Mouse (Mus musculus): Measurements from ENCODE around the gene Yae1d1.
"Not testable (repeated sequence)": the region's sequence is repeated elsewhere in the genome, so short reads cannot be mapped to it uniquely, and the experiment has no call there.

Gene Yae1d1

GRCm38 (mm10) chr13:17992697-17993514 is at the start of gene Yae1d1:
Gene Yae1d1, minus strand, starts transcription at chr13:17993349.
- in situ Hi-C loops (cut with MboI; ENCODE audit: unreplicated experiment in 2 of 2): loop anchor here in 1 of 2 experiments (5.0 kb wide), 1 partner anchor 51 kb away; the partner anchor contains the start of gene Rala

DNA sequence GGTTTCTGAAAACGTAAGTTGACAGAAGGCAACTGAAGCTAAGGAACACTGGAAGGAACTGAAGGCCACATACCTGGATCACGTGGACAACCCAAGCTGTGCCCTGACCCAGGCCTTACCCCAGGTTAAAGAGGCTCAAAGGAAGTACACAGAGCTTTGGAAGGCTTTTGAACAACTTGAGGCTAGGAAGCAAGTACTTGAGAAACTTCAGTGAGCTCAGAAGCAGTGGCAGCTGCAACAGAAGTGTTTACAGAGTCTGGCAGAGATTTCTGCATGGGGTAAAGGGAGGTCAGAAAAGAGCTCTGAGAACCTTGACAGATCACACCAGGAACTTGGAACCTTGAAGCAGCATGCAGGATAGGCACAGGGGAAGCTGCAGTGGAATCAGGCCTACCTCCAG is 45.7 kb upstream of the Yae1d1 start:
- in situ Hi-C loops (cut with MboI; ENCODE audit: unreplicated experiment in 2 of 2): no loop called here

DNA sequence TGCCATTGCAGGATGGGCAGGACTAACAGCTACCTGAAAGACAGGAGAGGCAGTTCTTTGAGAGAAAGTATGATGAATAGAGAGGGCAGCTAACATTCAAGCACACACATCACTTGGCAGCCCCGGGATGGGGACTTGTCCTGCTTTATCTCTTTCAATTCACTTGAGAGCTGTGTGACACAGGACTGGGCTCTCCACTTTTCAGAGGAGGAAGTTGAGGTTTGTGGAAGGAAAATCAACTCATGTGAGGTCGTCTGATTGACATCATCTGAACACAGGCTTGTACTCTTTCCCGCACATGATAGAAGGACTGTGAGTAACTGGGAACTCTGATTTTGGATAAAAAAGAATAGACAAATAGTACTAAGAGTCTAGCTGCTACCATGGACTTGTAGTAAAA is 23.5 kb upstream of the Yae1d1 start:
- in situ Hi-C loops (cut with MboI; ENCODE audit: unreplicated experiment in 2 of 2): no loop called here

DNA sequence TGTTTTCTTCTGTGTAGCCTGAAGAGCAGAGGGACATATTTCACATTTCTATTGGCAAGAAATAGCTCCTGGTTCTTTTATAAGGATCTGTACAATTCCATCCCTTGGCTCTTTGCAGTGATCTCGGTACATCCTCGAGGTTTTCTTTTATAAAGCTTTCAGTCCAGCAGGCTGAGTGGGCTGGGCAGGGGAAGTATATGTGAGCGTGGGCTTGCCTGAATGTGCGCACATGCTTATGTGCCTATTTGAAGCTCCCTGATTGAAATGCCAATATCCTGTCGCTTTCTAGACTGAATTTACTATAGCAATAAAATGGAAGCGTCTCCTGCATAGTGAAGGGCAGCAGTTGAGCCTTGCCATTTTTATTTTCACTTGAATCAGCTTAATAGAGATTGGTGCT is 20.1 kb upstream of the Yae1d1 start:
- in situ Hi-C loops (cut with MboI; ENCODE audit: unreplicated experiment in 2 of 2): no loop called here

GRCm38 (mm10) chr13:18011055-18011454 is 17.9 kb upstream of the Yae1d1 start:
- in situ Hi-C loops (cut with MboI; ENCODE audit: unreplicated experiment in 2 of 2): no loop called here

GRCm38 (mm10) chr13:17993515-17993847 is 332 bp upstream of the Yae1d1 start:
- in situ Hi-C loops (cut with MboI; ENCODE audit: unreplicated experiment in 2 of 2): loop anchor here in 1 of 2 experiments (5.0 kb wide), 1 partner anchor 51 kb away; the partner anchor contains the start of gene Rala

- in situ Hi-C loops (cut with MboI; ENCODE audit: unreplicated experiment in 2 of 2): loop anchor here in 1 of 2 experiments (5.0 kb wide), 1 partner anchor 50 kb away; the partner anchor contains the start of gene Rala
Observed at GRCm38 (mm10) chr13:17992009-17992408, 1.1 kb downstream of the Yae1d1 start.

- in situ Hi-C loops (cut with MboI; ENCODE audit: unreplicated experiment in 2 of 2): loop anchor here (5.0 to 10.0 kb wide), 4 partner anchors 36 to 241 kb away; no protein-coding TSS in a partner anchor
Observed at GRCm38 (mm10) chr13:17983194-17983593, 10.0 kb downstream of the Yae1d1 start.

GRCm38 (mm10) chr13:17982634-17983033 is 10.5 kb downstream of the Yae1d1 start:
- in situ Hi-C loops (cut with MboI; ENCODE audit: unreplicated experiment in 2 of 2): loop anchor here (5.0 to 10.0 kb wide), 4 partner anchors 35 to 240 kb away; no protein-coding TSS in a partner anchor

- in situ Hi-C loops (cut with MboI; ENCODE audit: unreplicated experiment in 2 of 2): no loop called here
Observed at GRCm38 (mm10) chr13:17976854-17977739, 16.1 kb downstream of the Yae1d1 start.

DNA sequence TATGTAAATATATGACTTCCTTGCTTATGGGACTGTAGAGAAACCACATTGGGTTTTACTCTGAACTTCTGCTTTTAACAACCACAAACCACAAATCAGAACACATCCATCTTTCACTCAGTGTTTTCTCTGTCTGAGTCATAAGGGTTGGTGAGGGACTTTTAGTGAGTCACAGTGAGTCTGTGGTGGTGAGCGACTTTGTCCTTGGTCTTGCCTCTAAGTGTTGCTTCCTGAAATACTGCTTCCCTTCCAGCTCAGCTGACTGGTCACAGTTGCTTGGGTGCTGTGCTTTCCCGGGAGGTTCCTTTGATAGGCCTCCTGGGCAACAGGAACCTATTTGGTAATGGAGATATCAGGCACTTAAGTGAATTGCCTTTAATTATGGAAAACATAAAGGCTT is 17.3 kb downstream of the Yae1d1 start:
- in situ Hi-C loops (cut with MboI; ENCODE audit: unreplicated experiment in 2 of 2): no loop called here

DNA sequence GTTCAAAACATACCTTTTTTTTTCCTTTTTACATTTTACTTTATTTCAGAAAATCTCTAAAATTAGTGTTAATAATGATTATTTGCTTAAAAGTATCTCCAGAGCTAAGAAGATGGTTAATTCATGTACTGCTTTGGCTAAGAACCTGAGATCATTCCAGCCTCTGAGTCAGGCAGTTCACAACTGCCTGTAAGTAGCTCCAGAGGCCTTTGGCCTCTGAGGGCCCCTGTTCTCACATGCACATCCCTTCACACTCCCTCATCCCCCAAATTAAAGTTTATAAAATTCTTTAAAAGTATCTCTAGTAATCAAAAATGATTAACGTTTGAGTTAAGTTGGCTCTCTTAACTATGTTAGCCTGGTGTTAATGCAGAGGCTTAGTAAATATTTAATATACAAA is 17.7 kb downstream of the Yae1d1 start:
- in situ Hi-C loops (cut with MboI; ENCODE audit: unreplicated experiment in 2 of 2): no loop called here

GRCm38 (mm10) chr13:17974734-17975133 is 18.4 kb downstream of the Yae1d1 start:
- in situ Hi-C loops (cut with MboI; ENCODE audit: unreplicated experiment in 2 of 2): no loop called here

DNA sequence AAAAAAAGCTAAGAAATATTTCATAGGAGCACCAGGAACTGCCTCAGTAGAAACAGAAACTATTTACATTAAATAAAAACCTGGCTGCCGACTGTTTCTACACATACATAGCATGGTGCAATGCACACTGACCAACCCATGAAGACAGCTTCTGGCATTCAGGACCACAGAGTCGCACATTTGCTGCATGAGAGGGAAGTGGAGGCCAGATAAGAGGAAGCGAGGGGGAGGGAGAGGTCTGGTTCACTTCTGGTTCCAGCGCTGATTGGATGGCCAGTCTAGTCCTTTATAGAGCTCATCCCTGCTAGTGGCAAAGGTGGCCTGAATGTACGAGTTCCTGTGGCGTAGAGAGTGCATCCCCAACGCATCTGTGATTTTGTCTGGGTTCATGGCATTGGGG is 32.5 kb downstream of the Yae1d1 start:
- in situ Hi-C loops (cut with MboI; ENCODE audit: unreplicated experiment in 2 of 2): no loop called here

- in situ Hi-C loops (cut with MboI; ENCODE audit: unreplicated experiment in 2 of 2): no loop called here
Observed at GRCm38 (mm10) chr13:17954282-17954681, 38.9 kb downstream of the Yae1d1 start.

DNA sequence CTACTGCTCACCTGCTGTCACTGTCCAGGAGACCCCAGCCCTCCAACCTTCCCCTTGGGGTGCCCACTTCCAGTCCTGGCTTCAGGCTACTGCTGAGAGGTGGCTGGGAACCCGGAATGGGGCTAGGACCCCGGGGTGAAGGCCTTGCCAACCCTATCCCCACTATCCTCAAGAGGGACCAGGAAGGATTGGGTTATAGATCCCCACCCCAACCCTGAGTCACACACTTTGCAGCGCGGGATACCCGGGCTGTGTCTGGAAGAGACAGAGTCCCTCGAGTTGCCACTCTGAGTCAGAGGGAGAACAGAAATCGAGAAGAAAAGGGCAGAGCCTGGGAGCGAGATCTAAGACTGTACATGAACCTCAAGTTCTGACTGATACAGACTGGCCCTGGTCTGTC is 42.6 kb downstream of the Yae1d1 start:
- in situ Hi-C loops (cut with MboI; ENCODE audit: unreplicated experiment in 2 of 2): not testable (repeated sequence)

DNA sequence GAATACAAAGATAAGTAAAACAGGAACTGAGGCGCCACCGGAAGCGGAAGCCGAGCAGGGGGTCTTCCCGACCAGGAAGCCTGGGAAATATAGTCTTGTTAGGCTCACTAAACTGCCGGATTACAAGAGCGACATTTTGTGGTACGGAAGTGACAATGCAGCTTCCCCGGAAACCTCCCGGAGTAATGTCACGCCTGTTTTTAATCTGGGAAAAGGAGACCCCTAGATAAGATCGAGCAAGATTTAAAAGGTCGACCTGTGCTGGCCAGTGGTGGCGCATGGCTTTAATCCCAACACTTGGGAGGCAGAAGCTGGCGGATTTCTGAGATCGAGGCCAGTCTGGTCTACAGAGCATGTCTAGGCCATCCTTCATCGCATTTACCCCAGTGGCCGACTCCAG is 43.6 kb downstream of the Yae1d1 start:
- in situ Hi-C loops (cut with MboI; ENCODE audit: unreplicated experiment in 2 of 2): loop anchor here in 1 of 2 experiments (5.0 kb wide), 1 partner anchor 33 kb away; no protein-coding TSS in a partner anchor

- in situ Hi-C loops (cut with MboI; ENCODE audit: unreplicated experiment in 2 of 2): loop anchor here in 1 of 2 experiments (5.0 kb wide), 1 partner anchor 48 kb away; the partner anchor contains the start of gene Yae1d1
Observed at GRCm38 (mm10) chr13:17944078-17944917, 48.9 kb downstream of the Yae1d1 start, which contains the start of gene Rala. Gene Rala, minus strand, starts transcription at chr13:17944239.

DNA sequence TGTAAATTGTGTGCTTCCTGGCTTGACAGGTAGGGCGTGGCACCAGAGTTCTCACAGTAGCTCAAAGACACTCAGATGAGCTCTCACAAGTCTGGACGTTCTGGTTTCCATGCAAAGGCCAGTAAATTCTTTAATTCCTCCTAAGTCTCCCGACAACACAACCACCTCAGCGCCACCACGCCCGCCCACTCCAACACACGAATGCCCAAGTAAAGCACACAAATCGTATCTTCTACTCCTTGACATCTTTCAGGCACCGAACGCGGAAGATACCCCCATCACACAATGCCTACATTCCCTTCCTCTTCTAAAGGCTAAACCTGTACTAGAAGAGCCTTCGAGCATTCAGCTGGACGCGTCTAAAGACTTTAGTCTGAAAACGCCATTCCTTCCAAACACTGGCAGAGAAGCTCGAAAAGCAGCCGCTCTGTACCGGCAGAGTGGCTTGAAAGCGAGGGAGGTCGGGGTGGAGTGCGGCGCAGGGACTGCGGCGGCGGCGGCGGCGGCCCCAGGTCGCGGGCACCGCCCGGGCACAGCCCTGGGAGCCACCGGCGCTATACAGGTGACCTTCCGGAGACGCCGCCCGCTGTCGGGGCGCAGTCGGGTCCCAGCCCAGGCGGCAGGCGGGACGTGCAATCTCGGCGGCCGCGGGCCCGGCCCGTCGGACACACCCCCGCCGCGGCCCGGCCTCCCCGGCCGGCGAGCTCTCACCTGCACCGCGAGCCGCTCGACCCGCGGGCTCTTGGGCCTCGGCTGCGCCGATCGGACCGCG is 49.7 kb downstream of the Yae1d1 start:
- in situ Hi-C loops (cut with MboI; ENCODE audit: unreplicated experiment in 2 of 2): loop anchor here in 1 of 2 experiments (5.0 kb wide), 1 partner anchor 49 kb away; the partner anchor contains the start of gene Yae1d1
